Mouse (Mus musculus) induced T-regulatory cell, adult 2 months (primary cell): ENCODE measurements at regions not wholly inside any gene's neighbourhood (a gene's known extent, or its start where the extent isn't known, plus 50 kb on each side); places are given as distances from the start of the nearest gene placed in this dataset.

Experiments used
- DNase-seq: peaks from one replicate; pipeline ENCODE4 v3.0.0-alpha.2; 2012; ENCODE audit warnings: low read depth

DNA sequence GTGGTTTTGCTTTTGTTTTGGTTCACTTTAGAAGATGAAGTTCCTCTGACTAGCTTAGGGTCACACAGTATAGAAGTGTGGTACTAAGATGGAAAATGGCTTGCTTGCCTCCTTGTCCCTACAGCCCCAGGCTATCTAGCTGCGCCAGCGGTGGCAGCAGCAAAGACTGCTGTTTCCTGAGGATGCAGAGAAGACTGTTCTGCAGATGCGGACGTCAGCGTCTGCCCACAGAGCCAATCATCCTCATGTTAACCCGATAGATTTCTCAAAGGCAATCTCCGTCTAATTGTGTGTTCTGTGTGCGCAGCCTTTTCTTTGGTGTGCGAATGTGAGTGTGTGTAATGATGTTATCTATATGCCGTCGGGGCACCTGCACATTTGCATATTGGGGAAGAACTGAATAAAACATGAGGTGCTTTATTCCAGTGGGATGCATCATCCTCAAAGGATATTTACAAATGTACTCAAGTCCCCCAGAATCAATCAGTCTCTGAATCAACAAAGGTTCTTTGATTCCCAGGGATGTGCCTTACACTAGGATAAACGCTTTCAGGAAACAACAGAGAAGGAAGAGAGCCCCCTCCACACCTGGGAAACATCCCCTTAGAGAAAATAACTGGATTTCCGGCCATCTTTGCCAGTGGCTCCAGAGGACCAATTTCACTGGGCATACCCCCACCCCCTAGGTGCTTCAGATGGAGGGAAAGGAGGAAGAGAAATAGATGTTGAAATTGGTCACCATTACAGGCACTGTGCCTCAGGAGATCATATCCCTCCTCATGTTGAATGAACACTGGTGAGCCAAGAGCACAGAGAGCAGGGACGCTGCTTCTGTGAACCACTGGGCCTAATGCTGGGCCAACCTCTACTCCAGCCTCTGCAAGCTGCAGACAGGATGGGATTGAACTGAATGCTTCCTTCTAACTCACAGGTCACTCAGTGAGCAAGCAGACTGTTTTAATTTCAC is 409.7 kb upstream of the Plxna2 start:
- DNase-seq: no peak

DNA sequence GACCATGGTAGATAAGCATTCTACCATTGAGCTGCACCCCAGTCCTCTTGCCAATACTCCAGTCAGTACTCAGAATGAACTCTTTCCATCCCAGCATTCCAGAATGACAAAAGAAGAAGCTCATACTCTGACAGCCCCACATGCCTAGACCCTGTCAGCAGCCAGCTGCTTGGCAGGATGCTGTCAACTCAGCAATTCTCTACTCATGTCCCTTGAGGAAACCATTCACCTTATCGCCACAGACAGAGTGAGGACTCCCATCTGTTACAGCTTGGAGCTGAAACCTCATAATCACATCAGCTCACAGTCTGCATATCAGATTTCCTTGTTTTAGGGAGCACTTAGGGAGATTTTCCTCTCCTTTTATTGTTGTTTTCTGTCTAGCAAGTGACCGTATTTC is 420.5 kb upstream of the Plxna2 start:
- no peak for DNase-seq

DNA sequence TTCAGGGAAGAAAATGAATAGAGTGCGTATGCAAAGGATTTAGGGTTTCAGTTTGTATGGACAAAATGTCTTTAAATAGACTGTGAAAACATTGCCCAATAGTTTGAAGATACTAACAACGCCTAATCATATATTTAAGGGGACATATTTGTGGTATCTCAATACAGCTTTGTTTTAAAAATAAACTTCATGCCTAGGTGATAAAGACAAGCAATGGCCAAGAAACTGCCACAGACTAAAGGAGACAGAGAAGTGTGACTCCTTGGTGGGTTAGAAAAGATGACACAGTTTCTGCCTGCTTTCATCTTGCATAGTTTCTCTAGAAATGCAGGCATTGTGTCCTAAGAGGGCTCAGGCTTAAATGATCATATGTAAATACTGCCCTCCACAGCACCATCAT is 435.7 kb upstream of the Plxna2 start:
- no peak for DNase-seq

DNA sequence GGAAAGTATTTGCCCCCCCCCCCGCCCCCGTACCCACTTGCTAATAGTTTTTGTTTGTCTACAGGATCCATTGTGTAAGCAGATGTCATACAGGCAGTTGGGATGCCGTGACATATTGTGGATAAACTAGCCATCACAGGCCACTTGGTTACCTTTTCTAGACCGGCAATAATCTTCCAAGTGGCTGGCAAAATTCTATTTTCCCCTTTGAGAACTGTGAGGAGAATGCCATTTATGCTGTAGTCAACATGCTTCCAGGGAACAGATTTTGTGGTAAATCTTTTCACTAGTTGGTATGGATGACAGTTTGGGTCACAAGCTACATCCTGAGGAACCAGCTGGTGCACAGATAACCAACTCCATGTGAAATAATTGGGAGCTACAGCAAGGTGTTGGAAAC is 456.5 kb upstream of the Plxna2 start:
- no peak for DNase-seq

DNA sequence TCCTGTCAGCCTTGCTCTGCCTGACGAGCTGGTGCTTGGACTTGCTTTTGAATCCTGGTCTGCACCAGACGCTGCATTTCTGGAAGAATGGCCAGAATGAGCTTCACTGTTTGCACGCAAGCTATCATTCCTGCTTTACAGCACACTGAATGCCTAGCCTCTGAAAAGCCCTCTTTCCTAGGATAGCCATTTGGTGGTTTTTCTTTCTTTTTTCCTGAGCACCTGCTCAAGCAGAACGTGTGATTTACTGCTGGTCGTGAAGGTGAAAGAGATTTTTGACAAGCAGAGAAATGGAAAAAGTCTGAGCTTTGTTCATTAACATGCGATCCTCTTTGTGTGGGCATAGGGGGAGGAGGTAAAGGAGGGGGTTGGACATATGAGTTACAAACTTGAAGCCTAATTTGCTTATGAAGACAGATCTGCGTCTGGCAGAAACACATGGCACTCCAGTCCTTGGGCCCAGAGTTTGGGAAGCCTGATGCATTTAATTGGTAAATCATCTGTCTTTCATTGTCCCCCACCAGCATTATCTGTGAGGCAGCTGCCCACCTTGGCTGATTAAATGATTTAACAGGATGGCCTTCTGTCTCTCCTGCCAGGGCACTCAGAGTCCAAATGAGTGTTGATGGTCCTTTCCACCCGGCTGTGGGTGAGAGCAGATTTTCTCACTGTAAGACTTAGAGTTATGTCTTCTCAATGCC is 457.1 kb upstream of the Plxna2 start:
- no peak for DNase-seq

DNA sequence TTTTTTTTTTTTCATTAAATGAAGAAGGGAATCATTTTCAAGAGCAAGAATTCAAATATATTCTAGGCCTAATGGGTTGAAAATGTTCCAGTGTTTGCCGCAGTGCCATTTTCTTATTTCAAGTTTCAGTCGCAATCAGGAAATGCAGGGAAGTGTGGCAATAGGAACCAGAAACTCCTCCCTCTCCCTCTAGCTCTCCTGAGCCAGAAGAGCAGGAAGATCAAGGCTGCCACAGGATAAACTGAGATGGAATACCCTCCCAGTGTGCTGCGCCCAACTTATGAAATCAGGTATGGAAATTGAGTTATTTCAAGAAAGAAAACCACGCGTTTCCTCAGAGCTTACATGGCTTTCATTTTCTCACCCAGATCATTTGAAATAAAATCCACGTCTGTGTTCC is 460.8 kb upstream of the Plxna2 start:
- DNase-seq: no peak

DNA sequence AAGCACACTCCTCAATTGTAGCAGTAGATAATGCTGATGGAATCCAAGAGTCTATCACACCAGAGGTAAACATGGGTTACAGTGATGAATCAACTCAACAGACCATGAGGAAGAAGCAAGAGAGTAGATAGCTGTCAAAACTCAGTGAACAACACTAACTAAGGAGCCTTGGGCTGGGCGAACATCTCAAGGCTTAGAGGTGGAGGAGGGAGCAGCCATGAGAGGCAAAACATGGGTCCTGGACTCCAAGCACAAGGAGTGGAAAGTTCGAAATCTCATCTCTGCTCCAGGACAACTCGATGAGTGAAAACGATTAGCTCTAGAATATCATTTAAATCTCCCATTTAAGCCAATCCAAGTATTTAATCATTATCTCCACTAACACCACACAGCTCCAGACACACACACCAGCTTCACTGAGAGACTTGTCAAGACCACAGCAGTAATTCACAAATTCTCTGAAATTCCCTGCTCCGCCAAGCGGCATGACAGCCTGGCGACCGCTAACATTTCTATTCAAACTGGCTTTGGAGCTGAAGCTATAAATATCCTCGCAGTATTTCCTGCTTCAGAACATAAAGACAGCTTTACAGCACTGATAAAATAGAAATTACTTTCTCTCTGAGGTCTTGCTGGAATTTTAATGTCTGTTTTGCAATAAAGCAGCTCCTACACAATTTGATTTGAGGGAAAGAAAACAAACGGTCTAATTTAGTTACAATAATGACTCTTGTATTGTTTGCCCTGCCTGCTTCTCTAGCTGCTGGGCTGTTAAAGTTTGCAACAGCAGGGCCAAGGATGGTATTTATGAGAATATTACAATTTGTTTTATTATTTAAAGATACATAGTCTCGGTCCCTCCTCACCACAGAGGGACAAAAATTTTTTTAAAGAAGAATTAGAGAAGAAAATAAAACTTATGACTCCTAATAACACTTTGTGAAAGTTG is 469.3 kb upstream of the Plxna2 start:
- no peak for DNase-seq

DNA sequence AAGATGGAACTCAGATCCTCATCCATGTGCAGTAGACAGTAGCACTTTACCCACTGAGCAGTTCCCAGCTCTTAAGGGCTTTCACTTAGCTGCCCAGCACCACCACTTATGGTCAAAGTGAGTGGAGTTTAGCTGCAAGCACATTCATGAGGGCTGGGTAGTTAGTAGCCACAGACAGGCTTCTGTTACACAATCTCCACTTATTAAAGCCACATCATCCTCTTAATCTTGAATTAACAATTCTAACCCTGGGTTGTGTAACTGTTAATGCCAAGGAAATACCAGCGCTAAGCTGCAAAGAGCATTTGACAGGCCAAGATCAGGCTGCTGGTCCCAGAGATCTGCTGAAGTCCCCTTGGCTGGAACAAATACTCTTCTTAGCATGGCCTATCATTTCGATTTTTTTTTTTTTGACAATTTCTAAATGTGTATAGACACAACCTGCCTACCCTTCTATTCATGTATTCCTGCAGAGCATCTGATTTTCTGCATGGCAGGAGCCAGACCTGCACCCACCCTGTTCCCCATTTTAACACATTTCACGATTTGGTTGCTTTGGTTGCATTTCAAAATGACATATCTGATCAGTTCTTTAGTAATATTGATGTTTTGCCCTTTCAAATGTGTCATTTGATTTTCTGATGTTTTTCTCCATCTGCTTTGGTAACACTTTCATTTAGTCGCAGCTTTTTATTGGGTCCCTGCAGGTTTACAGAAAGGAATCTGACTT is 500.2 kb upstream of the Plxna2 start:
- DNase-seq: no peak

DNA sequence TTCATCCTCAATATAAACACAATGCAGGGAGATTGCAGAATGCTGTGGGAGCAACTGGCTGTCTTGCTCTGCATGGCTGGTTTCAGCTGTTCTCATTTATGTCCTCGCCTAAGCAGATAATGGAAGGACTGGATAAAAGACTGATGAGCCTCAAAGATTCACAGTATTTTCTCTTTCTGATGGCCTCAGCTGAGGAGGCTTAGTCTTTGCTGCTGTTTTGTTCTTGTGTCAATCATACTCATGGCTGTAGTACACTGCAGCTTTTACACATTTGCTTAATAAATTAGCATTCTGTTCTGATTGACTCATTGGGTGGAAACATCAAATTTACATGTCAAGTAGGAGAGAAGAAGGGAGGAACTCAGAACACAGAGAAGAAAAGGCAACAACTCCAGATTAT is 503.6 kb upstream of the Plxna2 start:
- DNase-seq: no peak

DNA sequence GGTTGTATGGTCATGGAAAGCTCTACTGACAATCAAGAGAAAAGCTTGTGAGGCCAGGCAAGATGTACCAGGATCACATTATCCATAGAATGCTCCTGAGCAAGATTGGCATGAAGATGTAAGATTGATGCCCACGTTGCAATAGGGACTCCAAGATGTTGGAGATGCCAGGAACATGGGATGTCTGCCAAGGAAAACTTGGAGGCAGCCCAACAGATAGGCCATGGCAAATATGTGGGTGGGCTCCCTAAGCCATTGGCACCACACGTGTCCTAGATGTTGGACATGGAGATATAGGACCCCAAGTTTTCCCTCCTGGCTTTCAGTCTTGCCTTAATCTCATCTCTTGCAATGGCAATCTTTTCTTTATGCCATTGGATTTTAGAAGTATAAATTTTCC is 506.1 kb upstream of the Plxna2 start:
- DNase-seq: no peak

DNA sequence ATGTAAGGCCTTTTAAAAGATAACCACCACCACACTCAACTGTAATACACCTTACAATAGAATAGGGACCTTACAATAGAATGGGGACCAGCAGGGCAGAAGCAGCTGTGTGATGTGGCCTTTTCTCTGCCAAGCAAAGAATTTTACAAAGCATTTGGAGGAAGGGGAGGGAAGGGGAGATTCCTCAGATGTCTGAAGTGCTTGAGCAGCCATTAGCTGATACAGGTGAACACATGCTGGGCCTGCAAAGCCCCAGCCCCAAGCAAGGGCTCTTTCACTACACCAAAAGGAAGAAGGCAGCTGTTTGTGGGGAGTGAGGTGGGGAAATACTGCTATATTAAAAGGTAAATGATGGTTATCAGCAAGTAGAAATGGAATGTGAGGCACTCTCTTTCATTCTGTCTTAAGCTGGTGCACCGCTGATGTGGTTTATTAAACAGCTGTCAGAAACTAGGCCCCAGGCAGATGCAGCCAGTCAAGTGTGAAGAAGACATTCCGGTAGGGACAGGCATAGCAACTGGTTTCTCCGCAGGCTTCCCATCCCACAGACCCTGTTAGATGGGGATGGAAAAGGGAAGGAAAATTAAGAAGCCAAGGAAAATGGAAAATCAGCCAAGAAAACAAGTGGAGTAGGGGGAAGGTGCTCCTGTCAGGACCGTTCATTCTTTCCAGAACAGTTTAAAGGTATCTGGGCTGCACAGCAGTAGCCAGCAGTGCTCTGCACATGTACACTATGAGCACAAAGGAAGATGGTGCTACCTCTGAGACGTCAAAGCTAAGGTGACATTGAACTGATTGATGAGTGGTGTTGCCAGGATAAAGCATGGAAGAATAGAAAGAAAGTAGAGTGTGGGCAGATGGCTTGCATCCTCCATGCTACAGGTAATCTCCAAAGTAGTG is 508.6 kb upstream of the Plxna2 start:
- DNase-seq: no peak

DNA sequence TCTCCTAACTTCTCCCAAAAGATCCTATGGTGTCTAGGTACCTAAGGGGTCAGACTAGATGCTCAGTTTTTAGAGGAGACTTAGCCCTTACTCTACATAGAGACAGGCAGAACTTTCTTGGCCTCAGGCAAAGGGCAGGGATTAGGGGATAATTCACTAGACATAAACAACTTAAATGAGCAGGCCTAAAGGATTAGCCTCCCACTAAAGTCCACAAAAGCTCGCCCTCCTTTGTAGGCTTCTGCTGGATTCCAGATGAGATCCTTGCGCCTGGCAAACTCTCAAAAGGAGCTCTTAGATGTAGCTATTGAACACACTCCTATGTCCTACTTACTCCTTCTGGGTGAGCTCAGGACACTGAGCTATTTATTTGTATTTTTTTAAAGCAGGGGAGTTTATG is 509.9 kb upstream of the Plxna2 start:
- no peak for DNase-seq

DNA sequence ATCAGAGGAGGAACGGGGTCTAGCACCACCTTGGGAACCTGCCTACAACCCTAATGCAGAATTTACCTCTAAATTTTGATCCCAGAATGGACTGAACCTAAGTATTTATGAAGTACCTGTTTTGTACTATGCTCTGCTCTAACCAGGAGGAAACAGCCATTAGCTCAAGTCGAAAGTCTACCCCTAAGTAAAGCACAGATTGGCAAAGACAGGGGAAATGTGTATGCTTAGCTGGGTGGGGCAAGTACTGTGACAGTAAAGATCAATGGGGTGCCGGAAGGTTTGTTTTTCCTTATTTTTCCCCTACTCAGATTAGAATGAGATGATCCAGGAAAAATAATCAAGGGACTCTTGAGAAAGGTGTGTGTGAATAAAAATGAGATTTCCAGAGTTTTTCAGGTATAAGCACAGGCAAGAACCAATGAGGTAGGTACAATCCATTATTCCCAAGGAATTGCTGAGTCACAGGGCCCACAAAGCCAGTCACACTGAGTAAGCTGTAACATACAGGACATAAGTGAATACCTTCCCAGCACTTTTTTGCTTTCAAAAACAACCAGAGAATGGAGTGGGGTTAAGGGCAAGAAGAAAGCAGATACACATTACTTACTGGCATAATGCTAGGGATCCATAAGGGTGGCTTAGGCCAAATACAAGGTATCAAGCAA is 510.6 kb upstream of the Plxna2 start:
- no peak for DNase-seq

DNA sequence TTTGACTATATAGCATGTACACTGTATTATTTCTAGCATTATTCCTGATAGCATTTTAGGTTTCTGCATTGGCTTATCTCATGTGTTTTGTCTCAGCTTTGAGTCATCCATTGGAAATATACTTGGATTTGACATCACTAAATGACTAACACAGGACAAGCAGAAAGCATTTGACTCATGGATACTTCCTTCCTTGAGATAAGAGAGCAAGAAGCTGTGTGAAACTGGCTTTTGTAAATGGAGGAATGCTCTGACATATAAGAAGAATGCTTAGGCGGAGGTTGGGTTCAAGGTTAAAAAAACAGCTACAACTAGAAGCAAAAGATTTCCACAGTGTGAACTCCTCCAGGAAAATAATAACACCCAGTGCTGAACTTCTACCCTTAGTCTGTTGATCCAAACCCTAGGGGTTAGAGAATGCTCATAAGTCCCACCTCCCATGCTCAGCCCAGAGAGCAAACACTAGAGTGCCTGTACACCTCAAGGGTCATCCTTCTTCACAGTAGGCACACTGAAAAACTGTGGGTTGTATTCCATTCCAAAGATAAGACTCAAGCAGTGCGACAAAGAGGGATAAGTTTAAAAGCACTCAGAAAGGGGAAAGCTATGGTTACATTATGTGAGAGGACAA is 528.0 kb upstream of the Plxna2 start:
- no peak for DNase-seq

DNA sequence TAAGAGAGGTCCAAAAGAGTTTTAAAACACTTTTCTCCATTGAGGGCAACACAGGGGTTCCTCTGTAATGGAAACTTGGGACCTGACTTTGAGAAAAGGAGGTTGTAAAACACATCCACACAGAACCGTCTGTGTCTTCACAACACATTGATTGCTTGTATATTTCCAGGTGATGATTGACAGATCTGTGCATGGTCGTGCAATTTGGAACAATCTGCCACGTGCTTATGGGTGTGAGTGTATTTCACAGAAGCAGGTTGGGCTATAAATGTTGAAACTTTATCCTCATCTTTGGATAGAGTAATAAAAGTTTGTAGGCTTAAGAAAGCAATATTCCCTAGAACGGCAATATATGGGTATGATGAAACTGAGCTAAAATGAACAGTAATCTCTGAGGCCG is 559.5 kb upstream of the Plxna2 start:
- DNase-seq: no peak

DNA sequence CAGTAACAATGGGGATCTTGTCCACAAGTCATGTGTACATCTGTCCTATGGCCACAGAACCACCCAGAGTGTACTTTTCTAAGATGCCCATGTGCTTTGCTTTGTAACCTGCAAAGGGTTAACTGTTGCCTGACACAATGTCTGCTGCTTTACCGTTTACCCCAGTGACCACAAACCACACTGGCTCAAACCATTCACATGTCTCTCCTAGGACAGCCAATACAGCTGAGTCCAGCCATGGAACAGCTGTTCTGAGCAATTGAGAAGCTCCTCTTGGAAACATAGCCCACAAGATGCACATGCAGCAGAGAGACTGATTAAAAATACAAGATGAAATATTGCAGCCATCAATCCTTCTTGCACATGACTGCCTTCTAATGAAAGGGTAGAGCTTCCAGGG is 561.5 kb upstream of the Plxna2 start:
- DNase-seq: no peak

DNA sequence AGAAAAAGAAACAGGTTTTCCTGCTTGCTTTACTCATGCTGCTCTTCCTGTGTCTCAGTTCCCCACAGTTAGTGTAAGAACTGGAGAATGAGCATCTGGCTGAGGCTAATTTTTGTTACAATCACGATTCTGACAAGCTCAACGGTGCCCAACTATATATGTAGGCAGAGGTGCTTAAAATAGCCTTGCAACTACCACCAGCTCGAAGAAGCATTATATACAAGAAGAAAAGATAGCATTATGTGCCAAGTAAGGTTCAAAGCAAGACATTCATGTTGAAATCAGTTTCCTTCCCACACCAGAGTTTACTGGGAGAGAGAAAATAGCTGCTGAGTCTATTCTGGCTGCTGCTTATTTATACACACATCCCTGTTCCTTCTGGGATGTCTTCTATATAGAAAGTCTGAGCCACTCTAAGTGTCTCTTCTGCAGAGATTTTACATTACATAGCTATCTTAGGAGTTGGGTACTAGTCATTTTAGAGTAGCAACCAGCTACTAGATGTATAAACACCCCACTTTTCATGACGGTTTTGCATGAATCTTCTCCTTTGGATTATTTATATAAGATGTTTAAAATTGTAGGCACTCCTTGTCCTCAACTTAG is 568.2 kb upstream of the Plxna2 start:
- DNase-seq: no peak

DNA sequence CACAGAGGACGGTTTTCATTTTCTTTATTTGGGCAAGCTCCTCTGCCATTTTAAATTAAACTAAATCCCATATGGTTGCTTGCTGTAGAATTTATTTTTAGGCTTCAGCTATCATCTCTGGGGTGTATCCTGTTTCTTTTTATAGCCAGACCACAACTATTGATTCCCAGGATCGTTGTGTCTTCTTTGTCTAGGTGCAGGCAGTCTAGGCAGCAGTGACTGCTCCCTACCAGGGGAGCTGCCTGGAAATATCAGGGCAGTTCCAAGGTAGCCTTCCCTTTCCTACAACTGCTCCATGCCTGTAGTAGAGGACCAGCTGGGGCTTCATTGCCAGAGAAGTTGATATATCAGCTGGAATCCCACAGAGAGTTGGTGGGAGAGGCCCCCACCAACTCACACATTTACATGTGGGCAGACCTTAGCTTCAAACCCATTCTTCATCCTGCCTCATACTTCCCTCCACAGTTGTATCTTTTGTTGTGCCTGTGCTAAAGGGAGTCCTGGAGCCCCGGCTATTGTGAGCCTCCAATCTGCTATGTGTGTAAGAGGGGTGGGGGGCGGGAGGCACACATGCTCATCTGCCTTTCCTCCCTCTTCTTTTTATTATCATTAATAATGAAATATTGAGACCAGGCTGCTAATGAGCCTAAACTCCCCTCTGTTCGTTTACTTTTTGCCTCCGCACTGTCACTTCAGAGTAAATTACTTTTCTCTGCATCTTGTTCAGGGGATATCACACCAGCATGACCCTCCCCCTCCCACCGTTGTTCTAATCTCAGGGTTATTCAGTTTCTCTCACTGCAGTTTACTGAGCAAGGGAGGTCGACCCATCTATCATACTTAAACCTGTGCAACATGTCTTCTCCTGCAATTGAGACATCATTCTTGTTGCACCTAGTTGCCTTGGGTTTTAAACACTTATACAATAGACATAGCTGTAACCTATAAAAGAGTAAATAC is 576.3 kb upstream of the Plxna2 start:
- no peak for DNase-seq
